Mouse (Mus musculus) c-Kit-positive CD71-positive TER-119-positive erythroid progenitor cells, embryonic 14.5 days (primary cell): ENCODE data around the gene Limk2.

Experiments used
- DNase-seq: peaks from one replicate; pipeline ENCODE4 v3.0.0-alpha.2; 2013; ENCODE audit warnings: low spot score

Limk2 gene

GRCm38 (mm10) chr11:3333111-3333695, 75.8 kb downstream of the Limk2 start:
- no peak for DNase-seq

GRCm38 (mm10) chr11:3331756-3332642, 77.0 kb downstream of the Limk2 start:
- peak; percentile 73 for DNase-seq

- no peak for DNase-seq
Measured at GRCm38 (mm10) chr11:3330991-3331750, 77.8 kb downstream of the Limk2 start.

GRCm38 (mm10) chr11:3330566-3330965, 78.4 kb downstream of the Limk2 start:
- no peak for DNase-seq

GRCm38 (mm10) chr11:3329891-3330451, 79.0 kb downstream of the Limk2 start, which contains the start of gene Pik3ip1:
TSS of gene Pik3ip1 (plus strand) at chr11:3330401.
- DNase-seq, result no peak

GRCm38 (mm10) chr11:3328806-3329775, 79.9 kb downstream of the Limk2 start:
- no peak for DNase-seq

GRCm38 (mm10) chr11:3328271-3328670, 80.7 kb downstream of the Limk2 start:
- no peak for DNase-seq

GRCm38 (mm10) chr11:3318286-3318685, 90.7 kb downstream of the Limk2 start:
- no peak for DNase-seq

- peak; percentile 59 for DNase-seq
Measured at GRCm38 (mm10) chr11:3314148-3314547, 94.8 kb downstream of the Limk2 start.

- no peak for DNase-seq
Measured at GRCm38 (mm10) chr11:3313294-3313693, 95.7 kb downstream of the Limk2 start.

GRCm38 (mm10) chr11:3311586-3312347, 97.2 kb downstream of the Limk2 start:
- no peak for DNase-seq

GRCm38 (mm10) chr11:3310789-3311585, 98.0 kb downstream of the Limk2 start:
- no peak for DNase-seq

- DNase-seq, result no peak
Measured at GRCm38 (mm10) chr11:3309884-3310283, 99.1 kb downstream of the Limk2 start.

- no peak for DNase-seq
Measured at GRCm38 (mm10) chr11:3307875-3308274, 101.1 kb downstream of the Limk2 start.

GRCm38 (mm10) chr11:3305821-3306220, 103.2 kb downstream of the Limk2 start:
- no peak for DNase-seq

- DNase-seq, result no peak
Measured at GRCm38 (mm10) chr11:3302792-3303191, 106.2 kb downstream of the Limk2 start.

- no peak for DNase-seq
Measured at GRCm38 (mm10) chr11:3302385-3302784, 106.6 kb downstream of the Limk2 start.

GRCm38 (mm10) chr11:3301075-3301474, 107.9 kb downstream of the Limk2 start:
- DNase-seq, result no peak

GRCm38 (mm10) chr11:3298813-3299185, 110.2 kb downstream of the Limk2 start:
- no peak for DNase-seq
